Comparison of ENCODE assay signal across 35 mouse cellular contexts in genomic region chr4:141389366-141390150, GRCm38 (mm10). TPM values are rescaled to one million over a fixed set of nuclear protein-coding genes. Genes with fewer than 3 reads are reported as not detected.
DNase-seq lines count a peak whose midpoint lies in the region; ATAC-seq lines count a peak whose summit lies in the region.
"Had no signal": no experiment of that assay in that cellular context is flagged by ENCODE, and none has a peak within 500 bp of the region (broad histone marks: within the 10 kb centered on the region; RNA-seq: fewer than 3 reads in every experiment).

No protein-coding gene starts in this region.

- WGBS in kidney, embryonic 15.5 days: 72% methylated on average over 18 of the region's 18 CpGs

- H3K9me3 ChIP-seq in kidney, embryonic 15.5 days (replicated peaks): no peaks in the 10 kb centered on the region
- H3K9me3 ChIP-seq: forebrain, embryonic 10.5 days; forebrain, embryonic 13.5 days; G1E; hindbrain, embryonic 10.5 days; hindbrain, embryonic 13.5 days had no signal

- no peak overlapping the region for H3K4me3 ChIP-seq in kidney, embryonic 15.5 days (replicated peaks)
- H3K4me3 ChIP-seq: forebrain, embryonic 10.5 days; forebrain, embryonic 13.5 days; heart, adult 2 months; hindbrain, embryonic 10.5 days; hindbrain, embryonic 13.5 days had no signal

- H3K36me3 ChIP-seq in kidney, embryonic 15.5 days: no peaks in the 10 kb centered on the region
- H3K36me3 ChIP-seq: forebrain, embryonic 10.5 days; G1E; hindbrain, embryonic 10.5 days; hindbrain, embryonic 13.5 days had no signal

- peaks cover 3% of the 10 kb centered on the region for H3K27me3 ChIP-seq in kidney, embryonic 15.5 days
- H3K27me3 ChIP-seq: Patski had no signal

- ATAC-seq in kidney, embryonic 15.5 days (replicated peaks; ENCODE audit: low FRiP score): no peak
- ATAC-seq: activated CD4-positive, CD25-positive, alpha-beta regulatory T cell, adult 4 months; forebrain, embryonic 13.5 days; forebrain, embryonic 16.5 days; hindbrain, embryonic 16.5 days; inflammation-experienced regulatory T-cells, adult 6 months; Patski had no signal

- H3K4me2 ChIP-seq in kidney, embryonic 15.5 days: no peak overlapping the region
- H3K4me2 ChIP-seq: forebrain, embryonic 13.5 days; heart, embryonic 11.5 days; hindbrain, embryonic 13.5 days had no signal

- peak; percentile 65 for DNase-seq in kidney, adult 11 months
- DNase-seq in kidney, postnatal 25 days: peak; percentile 33 to 75
- no peak for DNase-seq in kidney, postnatal 10 days
- DNase-seq in ES-CJ7 (ENCODE audit: low read depth, low spot score) (peak; percentile 50), ZHBTc4 (ENCODE audit: low read depth, low spot score) (peak; percentile 68)
- DNase-seq in left cerebral cortex, postnatal 25 days (ENCODE audit: low spot score in 2 of 2): no peak
- DNase-seq: adrenal gland, adult 8-10 months; adrenal gland, postnatal 25 days; B cell, adult 2 months; cerebellum, adult 11-12 months; cerebellum, adult 9-10 months; cerebellum, postnatal 14 days; gastrocnemius, postnatal 10 days; gastrocnemius, postnatal 36 days; heart, adult 2 months; heart, postnatal 36 days had no signal

- no peak overlapping the region for H3K9ac ChIP-seq in kidney, embryonic 15.5 days
- H3K9ac ChIP-seq: forebrain, embryonic 13.5 days; hindbrain, embryonic 13.5 days had no signal

- no peak overlapping the region for H3K27ac ChIP-seq in kidney, embryonic 15.5 days
- H3K27ac ChIP-seq: forebrain, embryonic 10.5 days; forebrain, embryonic 13.5 days; heart, adult 2 months; hindbrain, embryonic 10.5 days; hindbrain, embryonic 13.5 days had no signal

- peaks cover 10% of the 10 kb centered on the region for H3K4me1 ChIP-seq in kidney, embryonic 15.5 days

- intact Hi-C loops in left cerebral cortex, postnatal 25 days (cut with DNase I): loop anchor here (5.0 kb wide), 1 partner anchor 458 kb away; the partner anchor contains the start of gene Ctrc

RNA-seq across cellular contexts. Expression of gene Clcnka, which starts 9.0 kb away (rescaled TPM):
- polyA plus RNA-seq in kidney, embryonic 15.5 days (2015; fragmentation: Nextera tagmentation; extraction: Ambion mirVana): 7.6 and 8.5 TPM in 2 replicates
- total RNA-seq in left cerebral cortex, postnatal 25 days (2021): not detected
- total RNA-seq: adrenal gland, adult 8-10 months; adrenal gland, postnatal 25 days; CH12.LX; G1E; gastrocnemius, adult 18-20 months; granulocyte monocyte progenitor cell, adult 5-6 weeks; heart, adult 2 months; heart, postnatal 36 days had no signal
- polyA plus RNA-seq: activated CD4-positive, CD25-positive, alpha-beta regulatory T cell, adult 4 months; forebrain, embryonic 16.5 days; G1E; heart, embryonic 14.5 days; heart, postnatal 0 days; inflammation-experienced regulatory T-cells, adult 6 months had no signal

RNA-seq across cellular contexts. Expression of gene Fam131c, which starts 21.5 kb away (rescaled TPM):
- 2.0 and 2.4 TPM in 2 replicates for polyA plus RNA-seq in kidney, embryonic 15.5 days (2015; fragmentation: Nextera tagmentation; extraction: Ambion mirVana)
- total RNA-seq in left cerebral cortex, postnatal 25 days (2021): 1 to 10 TPM; 3.1 to 3.5 TPM
- total RNA-seq: CH12.LX; G1E; granulocyte monocyte progenitor cell, adult 5-6 weeks had no signal
- polyA plus RNA-seq: activated CD4-positive, CD25-positive, alpha-beta regulatory T cell, adult 4 months; G1E; inflammation-experienced regulatory T-cells, adult 6 months had no signal

RNA-seq across cellular contexts. Expression of gene Clcnkb, which starts 26.3 kb away (rescaled TPM):
- 19.5 and 19.8 TPM in 2 replicates for polyA plus RNA-seq in kidney, embryonic 15.5 days (2015; fragmentation: Nextera tagmentation; extraction: Ambion mirVana)
- total RNA-seq in left cerebral cortex, postnatal 25 days (2021): not detected
- total RNA-seq: adrenal gland, adult 8-10 months; adrenal gland, postnatal 25 days; granulocyte monocyte progenitor cell, adult 5-6 weeks had no signal
- polyA plus RNA-seq: activated CD4-positive, CD25-positive, alpha-beta regulatory T cell, adult 4 months; embryonic facial prominence, embryonic 11.5 days; embryonic facial prominence, embryonic 14.5 days; forebrain, embryonic 10.5 days; forebrain, embryonic 13.5 days; forebrain, embryonic 16.5 days; G1E; hindbrain, embryonic 10.5 days; hindbrain, embryonic 13.5 days; hindbrain, embryonic 16.5 days; inflammation-experienced regulatory T-cells, adult 6 months had no signal

RNA-seq across cellular contexts. Expression of gene Hspb7, which starts 31.0 kb away (rescaled TPM):
- polyA plus RNA-seq in kidney, embryonic 15.5 days (2015; fragmentation: Nextera tagmentation; extraction: Ambion mirVana): 1.0 and 1.1 TPM in 2 replicates
- under 1 TPM; 0.39 to 0.66 TPM for total RNA-seq in left cerebral cortex, postnatal 25 days (2021)
- total RNA-seq: G1E; granulocyte monocyte progenitor cell, adult 5-6 weeks had no signal
- polyA plus RNA-seq: activated CD4-positive, CD25-positive, alpha-beta regulatory T cell, adult 4 months; forebrain, embryonic 10.5 days; forebrain, embryonic 13.5 days; forebrain, embryonic 16.5 days; G1E; hindbrain, embryonic 10.5 days; inflammation-experienced regulatory T-cells, adult 6 months had no signal

RNA-seq across cellular contexts. Expression of gene Srarp, which starts 46.3 kb away (rescaled TPM):
- not detected in 2 replicates for polyA plus RNA-seq in kidney, embryonic 15.5 days (2015; fragmentation: Nextera tagmentation; extraction: Ambion mirVana)
- 1 to 10 TPM; 4.7 to 6.0 TPM for total RNA-seq in left cerebral cortex, postnatal 25 days (2021)
- total RNA-seq: adrenal gland, postnatal 25 days; CH12.LX; G1E; gastrocnemius, postnatal 10 days; granulocyte monocyte progenitor cell, adult 5-6 weeks had no signal
- polyA plus RNA-seq: activated CD4-positive, CD25-positive, alpha-beta regulatory T cell, adult 4 months; embryonic facial prominence, embryonic 11.5 days; embryonic facial prominence, embryonic 14.5 days; forebrain, embryonic 10.5 days; forebrain, embryonic 13.5 days; forebrain, embryonic 16.5 days; G1E; heart, embryonic 11.5 days; heart, embryonic 14.5 days; heart, postnatal 0 days; hindbrain, embryonic 10.5 days; hindbrain, embryonic 13.5 days; inflammation-experienced regulatory T-cells, adult 6 months had no signal

Comparison
In these comparisons a context has a peak if more than half of its experiments do, and no peak if none do; other contexts are left out.
1. DNase-seq: peak in kidney, adult 11 months (single experiment), kidney, postnatal 25 days (2 of 2), ES-CJ7 (single experiment) and ZHBTc4 (single experiment); none in kidney, postnatal 10 days (single experiment) and left cerebral cortex, postnatal 25 days (0 of 2).